Mouse (Mus musculus): ENCODE data around the gene Kdf1. TPM values are rescaled to one million over a fixed set of nuclear protein-coding genes. Genes with fewer than 3 reads are reported as not detected.
A peak's percentile ranks its signal among the peaks of the same experiment; 100 is the strongest.

Gene Kdf1
- polyA plus RNA-seq, 1 experiment = 0.76 TPM

- no peak overlapping the region for H3K27ac ChIP-seq (ENCODE audit: insufficient read depth, low read length)
- TF ChIP-seq CTCF (IDR thresholded peaks at IDR 0.05; ENCODE audit: extremely low read depth, insufficient read depth, insufficient read length, insufficient replicate concordance) = no peak
- no peak for TF ChIP-seq POLR2A (IDR thresholded peaks at IDR 0.05; ENCODE audit: low read depth, low read length)
These were observed 33.3 kb downstream of the Kdf1 start for GRCm38 (mm10) chr4:133552029-133552428.

GRCm38 (mm10) chr4:133552768-133553447 lies 34.1 kb downstream of the Kdf1 start, which contains the start of gene Nr0b2:
Gene Nr0b2, plus strand, starts transcription at chr4:133553376.
- DNase-seq (ENCODE audit: low read depth in 1 of 2, low spot score in 2 of 2) = no peak
- no peak within 1 kb of the TSS for H3K27ac ChIP-seq (ENCODE audit: insufficient read depth, low read length)

More at GRCm38 (mm10) chr4:133552029-133552428, 33.3 kb downstream of the Kdf1 start:
- Histone ChIP-seq H3K36me3 (ENCODE audit: control insufficient read depth, insufficient read depth, low read length) (no peaks in the 10 kb centered on the region), H3K4me3 (ENCODE audit: extremely low read depth, insufficient read depth, insufficient read length) (no peak overlapping the region), H3K27me3 (ENCODE audit: control insufficient read depth, insufficient read depth, low read length) (no peaks in the 10 kb centered on the region), H3K4me1 (ENCODE audit: control insufficient read depth, insufficient read depth, insufficient read length) (no peaks in the 10 kb centered on the region)
- DNase-seq (ENCODE audit: low read depth in 1 of 2, low spot score in 2 of 2) = no peak
- 80% methylated on average over 1 of the region's 1 CpGs for WGBS

GRCm38 (mm10) chr4:133553448-133554330 lies 34.9 kb downstream of the Kdf1 start:
- Histone ChIP-seq H3K27ac (ENCODE audit: insufficient read depth, low read length) (no peak overlapping the region), H3K36me3 (ENCODE audit: control insufficient read depth, insufficient read depth, low read length) (no peaks in the 10 kb centered on the region), H3K4me1 (ENCODE audit: control insufficient read depth, insufficient read depth, insufficient read length) (no peaks in the 10 kb centered on the region), H3K27me3 (ENCODE audit: control insufficient read depth, insufficient read depth, low read length) (no peaks in the 10 kb centered on the region), H3K4me3 (ENCODE audit: extremely low read depth, insufficient read depth, insufficient read length) (peak overlapping the region; percentile 11; the same call in 1 of the 2 replicates)
- DNase-seq (ENCODE audit: low read depth in 1 of 2, low spot score in 2 of 2) = no peak
- 33% methylated on average over 19 of the region's 19 CpGs for WGBS
- no peak for TF ChIP-seq CTCF (IDR thresholded peaks at IDR 0.05; ENCODE audit: extremely low read depth, insufficient read depth, insufficient read length, insufficient replicate concordance)
- TF ChIP-seq POLR2A (IDR thresholded peaks at IDR 0.05; ENCODE audit: low read depth, low read length) = no peak

More at GRCm38 (mm10) chr4:133552768-133553447, 34.1 kb downstream of the Kdf1 start, which contains the start of gene Nr0b2:
- Histone ChIP-seq H3K27me3 (ENCODE audit: control insufficient read depth, insufficient read depth, low read length) (no peaks in the 10 kb centered on the region), H3K4me3 (ENCODE audit: extremely low read depth, insufficient read depth, insufficient read length) (peak within 1 kb of the TSS; percentile 11; the same call in 1 of the 2 replicates), H3K4me1 (ENCODE audit: control insufficient read depth, insufficient read depth, insufficient read length) (no peaks in the 10 kb centered on the region), H3K36me3 (ENCODE audit: control insufficient read depth, insufficient read depth, low read length) (no peaks in the 10 kb centered on the region)
- 52% methylated on average over 10 of the region's 10 CpGs for WGBS
- TF ChIP-seq CTCF (IDR thresholded peaks at IDR 0.05; ENCODE audit: extremely low read depth, insufficient read depth, insufficient read length, insufficient replicate concordance) (no peak), POLR2A (IDR thresholded peaks at IDR 0.05; ENCODE audit: low read depth, low read length) (no peak; the same call in 1 of the 2 replicates)

- no peak for DNase-seq (ENCODE audit: low read depth in 1 of 2, low spot score in 2 of 2)
- TF ChIP-seq POLR2A (IDR thresholded peaks at IDR 0.05; ENCODE audit: low read depth, low read length) = no peak
- no peak for TF ChIP-seq CTCF (IDR thresholded peaks at IDR 0.05; ENCODE audit: extremely low read depth, insufficient read depth, insufficient read length, insufficient replicate concordance)
- no peaks in the 10 kb centered on the region for H3K4me1 ChIP-seq (ENCODE audit: control insufficient read depth, insufficient read depth, insufficient read length)
- 85% methylated on average over 10 of the region's 10 CpGs for WGBS
- no peak overlapping the region for H3K27ac ChIP-seq (ENCODE audit: insufficient read depth, low read length)
- H3K36me3 ChIP-seq (ENCODE audit: control insufficient read depth, insufficient read depth, low read length) = no peaks in the 10 kb centered on the region
- H3K4me3 ChIP-seq (ENCODE audit: extremely low read depth, insufficient read depth, insufficient read length) = no peak overlapping the region
- no peaks in the 10 kb centered on the region for H3K27me3 ChIP-seq (ENCODE audit: control insufficient read depth, insufficient read depth, low read length)
These were observed 38.4 kb downstream of the Kdf1 start for GRCm38 (mm10) chr4:133557041-133557717.

- 76% methylated on average over 4 of the region's 4 CpGs for whole genome bisulfite sequencing
- H3K27ac ChIP-seq (ENCODE audit: insufficient read depth, low read length) = no peak overlapping the region
- no peaks in the 10 kb centered on the region for H3K36me3 ChIP-seq (ENCODE audit: control insufficient read depth, insufficient read depth, low read length)
- H3K4me1 ChIP-seq (ENCODE audit: control insufficient read depth, insufficient read depth, insufficient read length) = no peaks in the 10 kb centered on the region
- no peak for DNase-seq (ENCODE audit: low read depth in 1 of 2, low spot score in 2 of 2)
- no peaks in the 10 kb centered on the region for H3K27me3 ChIP-seq (ENCODE audit: control insufficient read depth, insufficient read depth, low read length)
- H3K4me3 ChIP-seq (ENCODE audit: extremely low read depth, insufficient read depth, insufficient read length) = no peak overlapping the region
- no peak for TF ChIP-seq CTCF (IDR thresholded peaks at IDR 0.05; ENCODE audit: extremely low read depth, insufficient read depth, insufficient read length, insufficient replicate concordance)
- no peak for TF ChIP-seq POLR2A (IDR thresholded peaks at IDR 0.05; ENCODE audit: low read depth, low read length)
These were observed 41.1 kb downstream of the Kdf1 start for GRCm38 (mm10) chr4:133559846-133560245.

- TF ChIP-seq POLR2A (IDR thresholded peaks at IDR 0.05; ENCODE audit: low read depth, low read length) (no peak), CTCF (IDR thresholded peaks at IDR 0.05; ENCODE audit: extremely low read depth, insufficient read depth, insufficient read length, insufficient replicate concordance) (no peak)
- Histone ChIP-seq H3K27ac (ENCODE audit: insufficient read depth, low read length) (no peak overlapping the region), H3K4me3 (ENCODE audit: extremely low read depth, insufficient read depth, insufficient read length) (no peak overlapping the region), H3K36me3 (ENCODE audit: control insufficient read depth, insufficient read depth, low read length) (no peaks in the 10 kb centered on the region), H3K27me3 (ENCODE audit: control insufficient read depth, insufficient read depth, low read length) (no peaks in the 10 kb centered on the region), H3K4me1 (ENCODE audit: control insufficient read depth, insufficient read depth, insufficient read length) (no peaks in the 10 kb centered on the region)
- DNase-seq (ENCODE audit: low read depth in 1 of 2, low spot score in 2 of 2) = no peak
- 87% methylated on average over 4 of the region's 4 CpGs for WGBS
These were observed 42.9 kb downstream of the Kdf1 start for GRCm38 (mm10) chr4:133561622-133562021.

Measured in spleen, adult 2 months (tissue).